Mouse (Mus musculus) liver, embryonic 13.5 days (tissue): ENCODE measurements at regions not wholly inside any gene's neighbourhood (a gene's known extent, or its start where the extent isn't known, plus 50 kb on each side); places are given as distances from the start of the nearest gene placed in this dataset.

Experiments
- ATAC-seq: fragments of 200-750 bp; cut with Nextera tagmentation; 2 replicates; pipeline ENCODE4 v1.8.0; 2017; ENCODE audit warnings: low read depth, mild to moderate bottlenecking, moderate number of reproducible peaks, moderate library complexity
- DNase-seq: peaks from one replicate; pipeline ENCODE4 v3.0.0; 2022
- H3K27ac ChIP-seq: fragments of 300-500 bp; sonication (generic); 2 replicates; pipeline ENCODE4 v1.5.1; 2015; ENCODE audit warnings: moderate library complexity, mild to moderate bottlenecking, inconsistent platforms
- H3K27me3 ChIP-seq: fragments of 300-500 bp; sonication (generic); 2 replicates; pipeline ENCODE4 v1.6.1; 2015; ENCODE audit warnings: mild to moderate bottlenecking, inconsistent platforms
- H3K36me3 ChIP-seq: fragments of 300-500 bp; sonication (generic); 2 replicates; pipeline ENCODE4 v1.6.1; 2015; ENCODE audit warnings: mild to moderate bottlenecking, inconsistent platforms
- H3K4me1 ChIP-seq: fragments of 300-500 bp; sonication (generic); replicated peaks from 2 replicates; pipeline ENCODE4 v1.6.1; 2015; ENCODE audit warnings: inconsistent platforms
- H3K4me2 ChIP-seq: fragments of 300-500 bp; sonication (generic); 2 replicates; pipeline ENCODE4 v1.6.1; 2015; ENCODE audit warnings: inconsistent platforms, mild to moderate bottlenecking, moderate library complexity
- H3K4me3 ChIP-seq: fragments of 300-500 bp; sonication (generic); replicated peaks from 2 replicates; pipeline ENCODE4 v1.5.1; 2015; ENCODE audit warnings: mild to moderate bottlenecking, inconsistent platforms
- H3K9ac ChIP-seq: fragments of 300-500 bp; sonication (generic); 2 replicates; pipeline ENCODE4 v1.6.1; 2015; ENCODE audit warnings: mild to moderate bottlenecking, inconsistent platforms
- H3K9me3 ChIP-seq: fragments of 300-500 bp; sonication (generic); replicated peaks from 2 replicates; pipeline ENCODE4 v1.6.1; 2016; ENCODE audit warnings: inconsistent platforms
- WGBS: fragments of 180-500 bp; shearing (Covaris S2); methylation state at CpG from one replicate; pipeline ENCODE4 v1.1.7; 2015; ENCODE audit not compliant: insufficient replicate concordance; 5-methylcytosine and 5-hydroxymethylcytosine counted together

DNA sequence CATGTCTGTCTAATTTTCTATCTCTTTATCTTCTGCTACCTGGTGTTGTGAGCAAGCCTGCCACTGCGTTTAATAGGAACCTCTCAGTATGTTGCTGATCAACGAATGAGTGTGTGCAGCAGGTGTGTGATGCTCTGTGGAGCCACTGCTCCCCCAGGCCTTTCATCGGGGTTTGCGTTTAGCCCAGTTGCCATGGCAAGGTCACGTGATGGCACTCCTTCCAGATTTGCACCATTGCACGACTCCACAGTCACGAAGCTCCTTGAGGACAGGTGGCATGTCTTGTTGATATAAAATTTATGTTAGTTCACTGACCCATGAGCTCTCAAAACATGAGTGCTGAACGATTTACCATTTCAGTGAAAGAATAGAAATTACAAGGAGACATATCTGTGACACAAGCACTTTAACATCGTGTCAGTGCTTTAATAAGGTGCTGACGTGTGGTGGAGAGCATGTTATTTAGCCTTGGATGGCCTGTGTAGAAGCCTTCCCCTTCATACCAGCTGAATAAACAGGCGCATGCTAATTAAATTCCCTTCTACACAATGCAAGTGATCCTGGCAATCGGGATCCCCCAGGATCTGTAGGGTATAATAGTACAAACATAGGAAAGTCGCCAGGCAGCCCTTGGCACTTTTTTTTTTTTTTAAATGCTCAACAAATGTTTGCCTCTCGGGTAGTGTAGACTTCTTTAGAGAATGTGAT, 181.7 kb upstream of the Arrdc4 start:
- no peak overlapping the region for H3K4me3 ChIP-seq
- H3K27ac ChIP-seq: no peak overlapping the region
- H3K4me2 ChIP-seq: no peak overlapping the region
- ATAC-seq (no peak), DNase-seq (no peak)
- no peaks in the 10 kb centered on the region for H3K27me3 ChIP-seq
- no peaks in the 10 kb centered on the region for H3K9me3 ChIP-seq
- no peaks in the 10 kb centered on the region for H3K4me1 ChIP-seq
- H3K36me3 ChIP-seq: no peaks in the 10 kb centered on the region
- 68% methylated on average over 14 of the region's 14 CpGs for WGBS
- no peak overlapping the region for H3K9ac ChIP-seq

DNA sequence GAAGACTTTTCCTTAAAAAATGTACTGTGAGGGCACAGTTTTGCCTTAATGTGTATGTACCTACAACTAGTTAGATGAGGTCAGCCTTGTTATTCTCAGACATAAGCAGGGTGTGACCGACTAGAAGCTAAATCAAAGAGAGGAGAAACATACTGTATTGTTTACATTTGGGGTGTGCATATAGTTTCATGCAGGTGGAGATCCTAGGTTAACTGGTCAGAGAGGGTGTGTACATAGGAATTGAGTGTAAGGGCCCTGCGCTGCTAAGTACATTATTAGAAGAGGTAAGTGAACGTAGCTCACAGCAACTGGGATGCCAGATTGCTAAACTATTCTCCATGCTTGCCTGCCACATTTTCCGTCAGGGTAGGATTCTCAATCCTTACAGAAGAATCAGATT, 180.6 kb upstream of the Arrdc4 start:
- no peaks in the 10 kb centered on the region for H3K27me3 ChIP-seq
- ATAC-seq (no peak), DNase-seq (no peak)
- H3K9me3 ChIP-seq: no peaks in the 10 kb centered on the region
- WGBS: 69% methylated on average over 4 of the region's 4 CpGs
- H3K4me2 ChIP-seq: no peak overlapping the region
- no peak overlapping the region for H3K4me3 ChIP-seq
- H3K36me3 ChIP-seq: no peaks in the 10 kb centered on the region
- no peaks in the 10 kb centered on the region for H3K4me1 ChIP-seq
- H3K9ac ChIP-seq: no peak overlapping the region
- no peak overlapping the region for H3K27ac ChIP-seq

DNA sequence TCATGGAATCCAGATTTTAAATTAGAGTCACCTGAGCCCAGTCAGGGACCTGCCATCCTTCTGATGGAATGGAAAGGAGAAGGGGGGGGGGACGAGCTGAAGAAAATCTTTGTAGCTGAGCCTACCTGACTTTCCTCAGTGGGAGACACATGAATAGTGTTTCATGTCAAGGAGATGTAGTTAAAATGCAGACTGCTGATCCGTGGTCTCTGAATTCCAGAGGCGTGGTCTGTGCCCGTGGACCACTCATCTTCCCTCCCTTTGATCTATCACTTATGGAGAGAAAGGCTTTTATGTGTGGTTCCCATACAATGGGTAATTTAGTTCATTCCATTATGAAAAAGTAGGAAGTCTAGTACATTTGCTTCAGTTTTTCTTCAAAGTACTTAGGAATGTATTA, 176.6 kb upstream of the Arrdc4 start:
- Histone ChIP-seq H3K27ac (no peak overlapping the region), H3K9me3 (no peaks in the 10 kb centered on the region), H3K36me3 (no peaks in the 10 kb centered on the region), H3K4me2 (no peak overlapping the region), H3K4me1 (no peaks in the 10 kb centered on the region), H3K27me3 (no peaks in the 10 kb centered on the region), H3K9ac (no peak overlapping the region), H3K4me3 (no peak overlapping the region)
- DNase-seq (no peak), ATAC-seq (no peak)
- WGBS: 56% methylated on average over 4 of the region's 4 CpGs

DNA sequence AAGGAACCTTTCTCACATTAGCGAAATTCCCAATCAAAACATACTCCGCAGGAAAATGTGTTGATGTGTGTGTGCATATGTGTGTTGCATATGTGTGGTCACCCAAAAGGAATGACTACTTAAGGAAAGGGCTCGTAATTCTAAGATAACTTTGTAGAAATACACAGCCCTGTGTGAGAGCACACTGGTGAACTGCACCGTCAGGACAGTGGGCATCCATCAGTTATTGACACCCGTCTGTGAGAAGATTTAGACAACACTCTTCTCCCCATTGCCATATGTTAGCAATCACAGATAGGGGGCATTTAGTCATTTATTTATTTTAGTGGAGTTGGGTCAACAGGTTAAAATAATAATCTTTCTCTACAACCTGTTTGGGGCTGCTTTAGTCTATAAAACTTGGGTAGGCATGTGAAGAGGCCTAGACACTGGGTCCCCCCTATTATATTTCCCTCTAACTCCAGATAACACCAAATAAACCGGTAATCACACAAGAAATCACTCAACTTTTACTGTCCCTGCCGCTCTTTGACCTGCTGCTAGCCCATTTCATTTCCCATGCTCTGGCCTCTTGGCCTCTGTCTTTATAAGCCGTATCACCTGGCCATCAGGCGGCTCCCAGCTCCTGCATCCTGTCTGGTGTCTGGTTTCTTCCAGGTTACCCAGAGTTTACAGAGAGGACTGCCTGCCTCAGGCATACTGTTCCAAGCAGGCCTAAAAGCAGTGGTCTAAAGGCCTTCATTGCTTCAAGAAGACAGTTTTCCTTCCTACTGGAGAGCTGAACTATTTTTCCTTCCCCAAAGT, 169.8 kb upstream of the Arrdc4 start:
- WGBS: 66% methylated on average over 9 of the region's 9 CpGs
- H3K4me3 ChIP-seq: no peak overlapping the region
- no peaks in the 10 kb centered on the region for H3K27me3 ChIP-seq
- no peak overlapping the region for H3K9ac ChIP-seq
- DNase-seq (no peak), ATAC-seq (no peak)
- H3K27ac ChIP-seq: no peak overlapping the region
- H3K4me2 ChIP-seq: no peak overlapping the region
- no peaks in the 10 kb centered on the region for H3K36me3 ChIP-seq
- no peaks in the 10 kb centered on the region for H3K9me3 ChIP-seq
- H3K4me1 ChIP-seq: no peaks in the 10 kb centered on the region

DNA sequence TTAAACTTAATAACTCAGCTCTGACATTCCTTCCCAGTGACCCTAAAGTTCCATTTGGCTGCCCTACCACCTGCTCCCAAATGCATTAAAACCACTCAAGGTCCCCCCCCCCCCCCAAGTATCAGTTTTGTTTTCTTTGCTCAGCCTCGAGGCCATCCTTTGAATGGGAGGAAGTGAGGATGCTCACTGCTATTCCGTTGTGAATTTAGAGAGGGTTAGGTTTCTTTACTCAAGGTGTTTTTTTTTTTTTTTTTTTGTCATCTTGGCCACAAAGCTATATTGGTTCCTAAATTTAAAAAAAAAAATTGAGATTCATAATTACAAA, 168.8 kb upstream of the Arrdc4 start:
- WGBS: 7% methylated on average over 2 of the region's 2 CpGs
- Histone ChIP-seq H3K9ac (no peak overlapping the region), H3K4me1 (no peaks in the 10 kb centered on the region), H3K36me3 (no peaks in the 10 kb centered on the region), H3K27me3 (no peaks in the 10 kb centered on the region), H3K4me3 (no peak overlapping the region), H3K4me2 (peak overlapping the region; percentile 18; the same call in 1 of the 2 replicates), H3K27ac (no peak overlapping the region), H3K9me3 (no peaks in the 10 kb centered on the region)
- no peak for ATAC-seq
- no peak for DNase-seq

DNA sequence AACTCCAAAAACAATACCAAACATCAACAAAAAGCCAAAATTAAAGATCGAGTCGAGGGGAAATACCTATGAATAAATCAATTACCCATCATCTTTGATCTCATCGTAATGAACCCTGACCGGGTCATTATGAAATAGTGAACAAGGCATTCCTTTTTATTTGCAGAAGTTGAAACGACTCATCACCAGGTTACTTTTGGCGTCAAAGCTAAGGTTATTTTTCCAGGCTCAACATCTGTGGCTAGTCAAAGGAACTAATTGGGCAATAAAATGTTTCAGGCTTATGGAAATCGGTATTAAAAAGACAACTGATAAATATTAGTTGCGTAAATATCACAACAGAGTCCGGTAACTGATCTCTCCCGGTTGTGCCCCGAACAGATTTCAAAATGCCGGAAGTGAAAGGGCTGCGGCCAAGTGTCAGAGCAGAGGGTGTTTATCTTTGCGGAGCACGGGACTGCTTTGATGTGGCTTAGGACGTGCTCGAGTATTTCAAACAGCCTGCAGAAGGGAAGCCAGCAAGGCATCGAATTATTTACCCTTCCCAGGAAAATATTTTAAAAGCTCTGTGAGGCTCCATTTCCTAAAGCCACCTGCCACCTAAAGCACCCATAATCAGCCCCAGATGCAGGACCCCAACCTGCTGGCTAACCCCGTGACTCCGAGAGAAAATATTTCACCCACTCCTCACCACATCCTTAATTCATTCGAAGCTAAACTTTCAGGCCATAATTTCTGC, 168.3 kb upstream of the Arrdc4 start:
- Histone ChIP-seq H3K9me3 (no peaks in the 10 kb centered on the region), H3K9ac (no peak overlapping the region), H3K36me3 (no peaks in the 10 kb centered on the region), H3K4me2 (peak overlapping the region; percentile 18), H3K4me1 (no peaks in the 10 kb centered on the region), H3K27ac (no peak overlapping the region), H3K4me3 (no peak overlapping the region), H3K27me3 (no peaks in the 10 kb centered on the region)
- peak; percentile 36; the same call in 1 of the 2 replicates for ATAC-seq
- WGBS: 19% methylated on average over 21 of the region's 21 CpGs
- DNase-seq: no peak

DNA sequence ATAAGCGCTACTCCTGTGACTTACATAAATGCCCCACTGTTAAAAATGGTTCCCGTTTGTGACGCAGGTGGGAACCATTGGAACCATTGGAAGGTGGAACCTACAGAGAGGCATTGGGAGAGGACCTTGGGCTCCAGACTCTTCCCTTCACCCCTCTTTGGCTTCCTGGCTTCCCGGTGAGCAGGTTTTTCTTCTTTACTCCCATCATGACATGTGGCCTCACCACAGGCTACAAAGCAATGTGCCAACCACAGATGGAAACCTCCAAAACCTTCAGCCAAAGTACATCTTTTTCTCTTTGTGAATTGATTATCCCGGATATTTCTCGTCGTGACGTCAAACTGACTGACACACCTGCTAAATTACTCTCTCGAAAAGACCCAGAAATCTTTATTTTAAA, 166.9 kb upstream of the Arrdc4 start:
- no peak overlapping the region for H3K9ac ChIP-seq
- no peaks in the 10 kb centered on the region for H3K9me3 ChIP-seq
- 73% methylated on average over 9 of the region's 9 CpGs for WGBS
- H3K4me1 ChIP-seq: no peaks in the 10 kb centered on the region
- ATAC-seq: no peak
- no peak overlapping the region for H3K4me3 ChIP-seq
- H3K27me3 ChIP-seq: no peaks in the 10 kb centered on the region
- H3K27ac ChIP-seq: no peak overlapping the region
- no peak overlapping the region for H3K4me2 ChIP-seq
- no peaks in the 10 kb centered on the region for H3K36me3 ChIP-seq
- no peak for DNase-seq

DNA sequence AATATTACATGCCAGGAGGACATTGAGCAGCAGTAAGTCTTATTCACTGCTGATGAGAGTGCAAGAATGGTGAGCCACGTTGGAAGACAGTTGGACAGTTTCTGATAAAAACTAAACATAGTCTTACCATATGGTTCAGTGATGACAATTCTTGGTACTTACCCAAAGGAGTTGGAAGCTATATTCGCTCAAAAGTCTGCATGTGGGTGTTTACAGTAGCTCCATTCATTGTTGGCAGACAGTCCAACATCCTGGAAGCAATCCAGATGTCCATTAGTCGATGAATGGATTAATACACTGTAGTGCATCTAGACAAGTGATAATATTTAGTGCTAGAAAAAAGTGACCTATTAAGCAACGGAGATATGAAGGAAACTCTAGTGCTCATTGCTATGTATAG, 165.3 kb upstream of the Arrdc4 start:
- H3K4me3 ChIP-seq: no peak overlapping the region
- H3K9me3 ChIP-seq: no peaks in the 10 kb centered on the region
- ATAC-seq: no peak
- DNase-seq: no peak
- no peaks in the 10 kb centered on the region for H3K4me1 ChIP-seq
- 50% methylated on average over 4 of the region's 4 CpGs for WGBS
- H3K27me3 ChIP-seq: no peaks in the 10 kb centered on the region
- H3K36me3 ChIP-seq: no peaks in the 10 kb centered on the region
- H3K9ac ChIP-seq: no peak overlapping the region
- no peak overlapping the region for H3K4me2 ChIP-seq
- H3K27ac ChIP-seq: no peak overlapping the region

DNA sequence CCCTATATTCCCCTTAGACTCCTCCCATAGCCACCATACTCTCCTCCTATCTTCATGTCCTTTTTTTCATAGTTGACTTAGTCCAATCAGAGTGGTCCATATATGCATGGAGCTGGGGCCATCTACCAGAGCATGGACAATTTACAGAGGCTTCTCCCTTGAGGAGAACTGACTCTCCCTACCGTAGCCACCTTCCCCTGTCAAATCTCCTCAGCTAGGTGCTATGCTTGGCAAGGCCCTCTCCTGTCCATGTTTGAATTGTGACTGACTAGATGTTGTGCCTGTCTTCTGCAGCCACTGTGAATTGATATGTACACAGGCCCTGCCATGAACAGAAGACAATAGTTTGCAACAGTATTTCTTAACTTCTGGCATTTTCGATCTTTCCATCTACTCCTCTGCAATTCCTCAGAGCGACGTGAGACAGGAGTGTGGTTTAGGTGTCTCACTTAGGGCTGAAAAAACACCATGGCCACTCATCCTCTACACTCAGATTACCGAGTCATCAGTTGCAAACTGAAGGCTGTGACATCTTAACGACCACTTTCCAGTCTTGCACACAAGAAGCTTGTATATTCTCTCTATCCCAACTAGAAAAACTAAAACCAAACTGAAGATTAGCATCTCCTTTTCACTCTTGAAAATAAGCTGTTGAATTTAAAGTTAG, 163.1 kb upstream of the Arrdc4 start:
- no peak for ATAC-seq
- WGBS: 72% methylated on average over 6 of the region's 6 CpGs
- Histone ChIP-seq H3K4me3 (no peak overlapping the region), H3K27me3 (no peaks in the 10 kb centered on the region), H3K36me3 (no peaks in the 10 kb centered on the region), H3K4me2 (no peak overlapping the region), H3K9ac (no peak overlapping the region), H3K4me1 (no peaks in the 10 kb centered on the region), H3K9me3 (no peaks in the 10 kb centered on the region), H3K27ac (no peak overlapping the region)
- no peak for DNase-seq

DNA sequence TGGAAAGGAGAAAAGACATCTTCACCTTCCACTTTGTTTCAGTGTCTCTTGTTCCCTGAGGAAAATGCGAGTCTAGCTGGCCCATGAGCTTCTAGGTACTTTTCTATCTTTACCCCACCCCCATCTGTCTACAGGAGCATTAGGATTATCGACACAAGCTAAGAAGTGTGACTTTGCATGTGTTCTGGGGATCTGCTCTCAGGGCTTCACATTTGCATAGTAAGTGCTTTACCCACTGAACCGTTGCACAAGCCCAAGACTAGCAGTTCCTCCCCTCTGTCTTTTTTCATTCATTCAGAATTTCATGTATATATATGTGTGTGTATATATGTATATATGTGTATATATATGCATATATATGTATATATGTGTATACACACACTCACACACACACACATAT, 162.5 kb upstream of the Arrdc4 start:
- ATAC-seq: no peak
- H3K9me3 ChIP-seq: no peaks in the 10 kb centered on the region
- H3K4me3 ChIP-seq: no peak overlapping the region
- WGBS: 64% methylated on average over 3 of the region's 3 CpGs
- H3K9ac ChIP-seq: no peak overlapping the region
- H3K27me3 ChIP-seq: no peaks in the 10 kb centered on the region
- H3K4me2 ChIP-seq: no peak overlapping the region
- DNase-seq: no peak
- no peaks in the 10 kb centered on the region for H3K4me1 ChIP-seq
- H3K27ac ChIP-seq: no peak overlapping the region
- H3K36me3 ChIP-seq: no peaks in the 10 kb centered on the region

DNA sequence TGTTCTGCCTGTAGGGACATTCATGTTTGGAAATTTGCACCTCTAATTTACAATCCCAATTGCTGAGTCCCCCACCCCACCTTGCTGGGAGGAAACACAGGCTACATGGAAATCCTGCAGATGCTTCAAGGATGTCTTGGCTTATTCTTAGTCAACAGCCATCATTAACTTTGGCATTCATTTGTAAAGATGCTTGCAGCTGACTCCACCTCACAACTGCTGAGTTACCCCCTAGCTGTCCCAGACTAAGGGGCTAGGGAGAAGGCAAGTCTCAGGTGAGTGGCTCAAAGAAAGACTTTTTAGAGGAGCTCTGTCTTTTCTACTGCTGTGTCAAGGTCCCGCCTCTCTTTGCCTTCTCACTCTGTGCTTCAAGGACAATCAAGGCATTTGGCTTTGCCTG, 160.7 kb upstream of the Arrdc4 start:
- DNase-seq (no peak), ATAC-seq (no peak)
- Histone ChIP-seq H3K27ac (no peak overlapping the region), H3K4me2 (no peak overlapping the region), H3K9me3 (no peaks in the 10 kb centered on the region), H3K36me3 (no peaks in the 10 kb centered on the region), H3K27me3 (no peaks in the 10 kb centered on the region), H3K4me3 (no peak overlapping the region), H3K9ac (no peak overlapping the region), H3K4me1 (no peaks in the 10 kb centered on the region)
- WGBS: 67% methylated on average over 1 of the region's 1 CpGs
